Mouse (Mus musculus): ENCODE results near the gene Plekhh2. TPM values are rescaled to one million over a fixed set of nuclear protein-coding genes. Genes with fewer than 3 reads are reported as not detected.

Plekhh2 gene
- polyA plus RNA-seq, 1 experiment, result 0.66 TPM

GRCm38 (mm10) chr17:84653544-84653943 lies 141.8 kb downstream of the Plekhh2 start:
- WGBS, result 97% methylated on average over 9 of the region's 9 CpGs
- no peak for TF ChIP-seq CTCF (IDR thresholded peaks at IDR 0.05; ENCODE audit: borderline replicate concordance, control insufficient read depth, extremely low read depth, insufficient read depth, low read length, poor library complexity)
- Histone ChIP-seq H3K36me3 (ENCODE audit: control insufficient read depth, insufficient read depth, low read length) (no peaks in the 10 kb centered on the region), H3K27me3 (ENCODE audit: control insufficient read depth, insufficient read depth, low read length) (no peaks in the 10 kb centered on the region), H3K27ac (ENCODE audit: control insufficient read depth, insufficient read depth, low read length) (no peak overlapping the region), H3K4me3 (ENCODE audit: control insufficient read depth, insufficient read depth, low read length) (no peak overlapping the region), H3K4me1 (replicated peaks; ENCODE audit: control insufficient read depth, insufficient read depth, low read length) (peaks cover 7% of the 10 kb centered on the region)
- no peak for DNase-seq

- H3K4me1 ChIP-seq (replicated peaks; ENCODE audit: control insufficient read depth, insufficient read depth, low read length), result peaks cover 7% of the 10 kb centered on the region
- TF ChIP-seq POLR2A (IDR thresholded peaks at IDR 0.05; ENCODE audit: control insufficient read depth, extremely low read depth, insufficient read depth, low read length, poor library complexity) (no peak), CTCF (IDR thresholded peaks at IDR 0.05; ENCODE audit: borderline replicate concordance, control insufficient read depth, extremely low read depth, insufficient read depth, low read length, poor library complexity) (no peak)
- H3K36me3 ChIP-seq (ENCODE audit: control insufficient read depth, insufficient read depth, low read length), result no peaks in the 10 kb centered on the region
- no peak for DNase-seq
- H3K27me3 ChIP-seq (ENCODE audit: control insufficient read depth, insufficient read depth, low read length), result no peaks in the 10 kb centered on the region
- H3K4me3 ChIP-seq (ENCODE audit: control insufficient read depth, insufficient read depth, low read length), result no peak overlapping the region
- H3K27ac ChIP-seq (ENCODE audit: control insufficient read depth, insufficient read depth, low read length), result no peak overlapping the region
- 90% methylated on average over 5 of the region's 5 CpGs for WGBS
Observed at GRCm38 (mm10) chr17:84656205-84656604, 144.5 kb downstream of the Plekhh2 start.

GRCm38 (mm10) chr17:84656653-84657421 lies 145.1 kb downstream of the Plekhh2 start:
- no peaks in the 10 kb centered on the region for H3K27me3 ChIP-seq (ENCODE audit: control insufficient read depth, insufficient read depth, low read length)
- 94% methylated on average over 19 of the region's 19 CpGs for WGBS
- H3K27ac ChIP-seq (ENCODE audit: control insufficient read depth, insufficient read depth, low read length), result no peak overlapping the region
- DNase-seq, result no peak
- H3K4me3 ChIP-seq (ENCODE audit: control insufficient read depth, insufficient read depth, low read length), result no peak overlapping the region
- peaks cover 7% of the 10 kb centered on the region for H3K4me1 ChIP-seq (replicated peaks; ENCODE audit: control insufficient read depth, insufficient read depth, low read length)
- no peak for TF ChIP-seq CTCF (IDR thresholded peaks at IDR 0.05; ENCODE audit: borderline replicate concordance, control insufficient read depth, extremely low read depth, insufficient read depth, low read length, poor library complexity)
- no peak for TF ChIP-seq POLR2A (IDR thresholded peaks at IDR 0.05; ENCODE audit: control insufficient read depth, extremely low read depth, insufficient read depth, low read length, poor library complexity)
- no peaks in the 10 kb centered on the region for H3K36me3 ChIP-seq (ENCODE audit: control insufficient read depth, insufficient read depth, low read length)

- 92% methylated on average over 3 of the region's 3 CpGs for WGBS
- no peak for DNase-seq
- no peak for TF ChIP-seq CTCF (IDR thresholded peaks at IDR 0.05; ENCODE audit: borderline replicate concordance, control insufficient read depth, extremely low read depth, insufficient read depth, low read length, poor library complexity)
- no peak for TF ChIP-seq POLR2A (IDR thresholded peaks at IDR 0.05; ENCODE audit: control insufficient read depth, extremely low read depth, insufficient read depth, low read length, poor library complexity)
Observed at GRCm38 (mm10) chr17:84657422-84657732, 145.7 kb downstream of the Plekhh2 start.

GRCm38 (mm10) chr17:84657782-84658181 lies 146.1 kb downstream of the Plekhh2 start:
- H3K36me3 ChIP-seq (ENCODE audit: control insufficient read depth, insufficient read depth, low read length), result no peaks in the 10 kb centered on the region
- H3K27me3 ChIP-seq (ENCODE audit: control insufficient read depth, insufficient read depth, low read length), result no peaks in the 10 kb centered on the region
- no peak overlapping the region for H3K27ac ChIP-seq (ENCODE audit: control insufficient read depth, insufficient read depth, low read length)
- TF ChIP-seq POLR2A (IDR thresholded peaks at IDR 0.05; ENCODE audit: control insufficient read depth, extremely low read depth, insufficient read depth, low read length, poor library complexity) (no peak), CTCF (IDR thresholded peaks at IDR 0.05; ENCODE audit: borderline replicate concordance, control insufficient read depth, extremely low read depth, insufficient read depth, low read length, poor library complexity) (no peak)
- no peak overlapping the region for H3K4me3 ChIP-seq (ENCODE audit: control insufficient read depth, insufficient read depth, low read length)
- 91% methylated on average over 7 of the region's 7 CpGs for WGBS
- no peak for DNase-seq
- H3K4me1 ChIP-seq (replicated peaks; ENCODE audit: control insufficient read depth, insufficient read depth, low read length), result peaks cover 7% of the 10 kb centered on the region

More at GRCm38 (mm10) chr17:84657422-84657732, 145.7 kb downstream of the Plekhh2 start:
- Histone ChIP-seq H3K4me3 (ENCODE audit: control insufficient read depth, insufficient read depth, low read length) (no peak overlapping the region), H3K27me3 (ENCODE audit: control insufficient read depth, insufficient read depth, low read length) (no peaks in the 10 kb centered on the region), H3K36me3 (ENCODE audit: control insufficient read depth, insufficient read depth, low read length) (no peaks in the 10 kb centered on the region), H3K4me1 (replicated peaks; ENCODE audit: control insufficient read depth, insufficient read depth, low read length) (peaks cover 7% of the 10 kb centered on the region), H3K27ac (ENCODE audit: control insufficient read depth, insufficient read depth, low read length) (no peak overlapping the region)

- H3K27ac ChIP-seq (ENCODE audit: control insufficient read depth, insufficient read depth, low read length), result no peak overlapping the region
- TF ChIP-seq CTCF (IDR thresholded peaks at IDR 0.05; ENCODE audit: borderline replicate concordance, control insufficient read depth, extremely low read depth, insufficient read depth, low read length, poor library complexity) (no peak), POLR2A (IDR thresholded peaks at IDR 0.05; ENCODE audit: control insufficient read depth, extremely low read depth, insufficient read depth, low read length, poor library complexity) (no peak)
- no peak overlapping the region for H3K4me3 ChIP-seq (ENCODE audit: control insufficient read depth, insufficient read depth, low read length)
- H3K36me3 ChIP-seq (ENCODE audit: control insufficient read depth, insufficient read depth, low read length), result no peaks in the 10 kb centered on the region
- 91% methylated on average over 5 of the region's 5 CpGs for WGBS
- peaks cover 7% of the 10 kb centered on the region for H3K4me1 ChIP-seq (replicated peaks; ENCODE audit: control insufficient read depth, insufficient read depth, low read length)
- no peak for DNase-seq
- H3K27me3 ChIP-seq (ENCODE audit: control insufficient read depth, insufficient read depth, low read length), result no peaks in the 10 kb centered on the region
Observed at GRCm38 (mm10) chr17:84658195-84658594, 146.5 kb downstream of the Plekhh2 start.

- WGBS, result 94% methylated on average over 8 of the region's 8 CpGs
- no peak overlapping the region for H3K27ac ChIP-seq (ENCODE audit: control insufficient read depth, insufficient read depth, low read length)
Observed at GRCm38 (mm10) chr17:84658951-84659350, 147.3 kb downstream of the Plekhh2 start.

More at GRCm38 (mm10) chr17:84658951-84659350, 147.3 kb downstream of the Plekhh2 start:
- no peaks in the 10 kb centered on the region for H3K27me3 ChIP-seq (ENCODE audit: control insufficient read depth, insufficient read depth, low read length)
- peaks cover 7% of the 10 kb centered on the region for H3K4me1 ChIP-seq (replicated peaks; ENCODE audit: control insufficient read depth, insufficient read depth, low read length)
- no peak for TF ChIP-seq CTCF (IDR thresholded peaks at IDR 0.05; ENCODE audit: borderline replicate concordance, control insufficient read depth, extremely low read depth, insufficient read depth, low read length, poor library complexity)
- TF ChIP-seq POLR2A (IDR thresholded peaks at IDR 0.05; ENCODE audit: control insufficient read depth, extremely low read depth, insufficient read depth, low read length, poor library complexity), result no peak
- DNase-seq, result no peak
- no peaks in the 10 kb centered on the region for H3K36me3 ChIP-seq (ENCODE audit: control insufficient read depth, insufficient read depth, low read length)
- H3K4me3 ChIP-seq (ENCODE audit: control insufficient read depth, insufficient read depth, low read length), result no peak overlapping the region

Data from thymus, adult 2 months (tissue).